Mouse (Mus musculus): Measurements from ENCODE around the gene Polr2i. TPM values are rescaled to one million over a fixed set of nuclear protein-coding genes. Genes with fewer than 3 reads are reported as not detected.

Polr2i gene
- polyA plus RNA-seq (2015; fragmentation: Illumina TruSeq; extraction: RNeasy Lipid Tissue Mini Kit (QIAGEN cat#74804); ENCODE audit: insufficient read depth, low read depth, low replicate concordance): 17.6 TPM

DNA sequence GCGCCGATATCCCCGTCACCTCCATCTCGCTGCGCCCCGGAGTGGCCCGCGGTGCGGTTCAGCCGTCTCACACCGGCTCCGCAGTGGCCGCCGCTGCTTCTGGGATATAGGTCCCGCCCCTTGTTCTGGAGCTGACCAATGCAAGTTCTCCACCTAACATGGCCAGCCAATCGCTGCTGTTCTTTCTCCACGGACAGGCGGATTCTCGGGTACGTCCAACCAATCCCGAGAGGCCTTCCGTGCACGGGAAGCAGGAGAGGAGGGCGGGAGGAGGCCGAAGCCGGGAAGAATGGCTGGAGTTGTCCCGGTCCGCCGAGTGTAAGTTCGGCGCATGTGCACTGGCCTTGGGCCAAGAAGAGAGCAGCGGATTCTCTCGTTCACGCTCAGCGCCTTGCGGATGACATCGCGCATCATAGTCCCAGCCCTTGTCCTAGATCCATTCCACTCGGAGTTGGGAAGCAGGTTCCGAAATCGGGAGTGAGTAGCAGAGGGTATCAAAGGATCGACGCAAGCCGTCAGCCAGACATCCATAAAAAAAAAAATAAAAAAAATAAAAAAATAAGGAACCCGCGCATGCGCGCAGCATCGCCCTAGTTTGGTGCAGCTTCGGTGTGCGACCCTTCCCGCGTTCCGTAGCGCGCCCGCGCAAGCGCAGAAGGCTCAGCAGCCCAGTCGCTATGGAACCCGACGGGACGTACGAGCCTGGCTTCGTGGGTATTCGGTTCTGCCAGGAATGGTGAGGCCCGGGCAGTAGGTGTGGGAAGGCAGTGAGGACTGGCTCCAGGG, at the start of gene Polr2i, which contains the start of gene Tbcb:
Polr2i (plus strand) TSS at position 280 of the 786 bp plus-strand sequence.
Tbcb (minus strand) TSS at position 604 of the 786 bp plus-strand sequence.

GRCm38 (mm10) chr7:30183879-30184289, 47.9 kb upstream of the Polr2i start, which contains the start of gene Cox7a1:
TSS of gene Cox7a1 (plus strand) at chr7:30184144.

GRCm38 (mm10) chr7:30198481-30198971, 33.2 kb upstream of the Polr2i start, which contains the start of gene Capns1:
TSS of gene Capns1 (minus strand) at chr7:30198811.

DNA sequence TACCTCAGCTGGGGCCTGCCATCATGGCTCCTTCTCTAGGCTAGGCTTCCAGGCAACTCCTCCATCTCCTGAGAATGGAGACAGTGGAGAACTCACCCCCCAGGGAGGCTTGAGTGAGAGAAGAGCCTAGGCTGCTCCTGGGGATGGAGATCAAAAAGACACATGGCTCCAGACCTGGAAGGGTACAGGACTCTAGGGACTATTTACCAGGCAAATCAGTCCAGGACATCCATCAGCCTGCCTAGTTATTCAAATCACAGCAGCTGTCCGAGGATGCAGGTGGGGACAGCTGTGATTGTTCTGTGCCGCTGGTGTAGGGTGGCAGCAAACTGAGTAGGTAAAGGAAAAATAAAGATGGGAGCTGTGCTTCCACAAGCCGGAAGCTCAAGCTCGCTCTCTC, 3.9 kb downstream of the Polr2i start, which contains the start of gene Ovol3:
Ovol3 (minus strand) TSS at position 101 of the 400 bp plus-strand sequence.

DNA sequence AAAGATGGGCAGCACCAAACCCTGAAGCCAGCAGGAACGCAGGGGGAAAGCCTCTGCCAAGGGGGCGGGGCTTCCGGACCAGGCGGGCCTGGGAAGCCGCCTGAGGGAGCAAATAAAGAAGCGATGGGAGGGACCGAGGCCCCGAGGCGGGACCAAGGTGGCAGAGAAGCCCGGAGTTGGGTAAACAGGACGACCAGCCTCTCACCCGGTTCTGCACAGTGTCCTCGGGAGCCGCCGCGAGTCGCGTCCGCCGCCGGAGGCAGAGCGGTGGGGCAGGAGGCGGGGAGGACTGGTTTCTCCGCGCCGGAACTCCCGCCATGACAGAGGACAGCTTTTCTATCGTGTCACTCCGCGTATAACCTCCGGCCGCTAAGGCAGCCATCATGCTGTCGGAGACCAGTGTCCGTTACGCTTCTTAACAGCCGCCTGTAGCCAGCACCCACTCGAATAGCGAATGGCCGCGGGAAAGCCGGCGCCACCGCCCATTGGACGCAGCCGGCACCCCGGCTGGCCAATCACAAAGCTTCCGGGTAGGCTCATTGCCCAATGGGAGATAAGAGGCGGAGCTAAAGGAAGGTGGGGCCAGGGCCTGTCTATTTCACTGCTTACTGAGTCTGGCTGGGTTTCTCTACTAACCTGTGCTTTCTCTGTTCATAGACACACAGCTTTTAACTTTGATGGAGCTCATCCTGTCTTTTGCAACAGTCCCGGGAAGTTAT, 48.4 kb downstream of the Polr2i start, which contains the start of the genes Thap8 and Wdr62:
Thap8 (plus strand) TSS at position 144 of the 719 bp plus-strand sequence.
Wdr62 (minus strand) TSS at position 469 of the 719 bp plus-strand sequence.

Other genes with a start within 250 kb of the Polr2i start
- gene Zfp568, start 248.0 kb upstream of the Polr2i start, polyA plus RNA-seq (2015; fragmentation: Illumina TruSeq; extraction: RNeasy Lipid Tissue Mini Kit (QIAGEN cat#74804); ENCODE audit: insufficient read depth, low read depth, low replicate concordance): 2.1 TPM
- gene Zfp14, start 180.6 kb upstream of the Polr2i start, polyA plus RNA-seq (2015; fragmentation: Illumina TruSeq; extraction: RNeasy Lipid Tissue Mini Kit (QIAGEN cat#74804); ENCODE audit: insufficient read depth, low read depth, low replicate concordance): 2.0 TPM
- gene Zfp82, start 159.0 kb upstream of the Polr2i start, polyA plus RNA-seq (2015; fragmentation: Illumina TruSeq; extraction: RNeasy Lipid Tissue Mini Kit (QIAGEN cat#74804); ENCODE audit: insufficient read depth, low read depth, low replicate concordance): 0.46 TPM
- gene Gm26920, start 141.5 kb upstream of the Polr2i start, polyA plus RNA-seq (2015; fragmentation: Illumina TruSeq; extraction: RNeasy Lipid Tissue Mini Kit (QIAGEN cat#74804); ENCODE audit: insufficient read depth, low read depth, low replicate concordance): not detected
- 1.6 TPM for gene Zfp566, start 141.4 kb upstream of the Polr2i start, polyA plus RNA-seq (2015; fragmentation: Illumina TruSeq; extraction: RNeasy Lipid Tissue Mini Kit (QIAGEN cat#74804); ENCODE audit: insufficient read depth, low read depth, low replicate concordance)
- gene Zfp260, start 137.2 kb upstream of the Polr2i start, polyA plus RNA-seq (2015; fragmentation: Illumina TruSeq; extraction: RNeasy Lipid Tissue Mini Kit (QIAGEN cat#74804); ENCODE audit: insufficient read depth, low read depth, low replicate concordance): 13.3 TPM
- 0.52 TPM for gene Zfp382, start 110.0 kb upstream of the Polr2i start, polyA plus RNA-seq (2015; fragmentation: Illumina TruSeq; extraction: RNeasy Lipid Tissue Mini Kit (QIAGEN cat#74804); ENCODE audit: insufficient read depth, low read depth, low replicate concordance)
- gene Zfp146, start 62.2 kb upstream of the Polr2i start, polyA plus RNA-seq (2015; fragmentation: Illumina TruSeq; extraction: RNeasy Lipid Tissue Mini Kit (QIAGEN cat#74804); ENCODE audit: insufficient read depth, low read depth, low replicate concordance): 8.6 TPM
- 5.2 TPM for gene Cox7a1, start 47.8 kb upstream of the Polr2i start, polyA plus RNA-seq (2015; fragmentation: Illumina TruSeq; extraction: RNeasy Lipid Tissue Mini Kit (QIAGEN cat#74804); ENCODE audit: insufficient read depth, low read depth, low replicate concordance)
- gene Capns1, start 33.1 kb upstream of the Polr2i start, polyA plus RNA-seq (2015; fragmentation: Illumina TruSeq; extraction: RNeasy Lipid Tissue Mini Kit (QIAGEN cat#74804); ENCODE audit: insufficient read depth, low read depth, low replicate concordance): 105 TPM
- gene Tbcb, start 324 bp downstream of the Polr2i start, polyA plus RNA-seq (2015; fragmentation: Illumina TruSeq; extraction: RNeasy Lipid Tissue Mini Kit (QIAGEN cat#74804); ENCODE audit: insufficient read depth, low read depth, low replicate concordance): 22.9 TPM
- gene Ovol3, start 3.8 kb downstream of the Polr2i start, polyA plus RNA-seq (2015; fragmentation: Illumina TruSeq; extraction: RNeasy Lipid Tissue Mini Kit (QIAGEN cat#74804); ENCODE audit: insufficient read depth, low read depth, low replicate concordance): not detected
- gene Thap8, start 48.1 kb downstream of the Polr2i start, polyA plus RNA-seq (2015; fragmentation: Illumina TruSeq; extraction: RNeasy Lipid Tissue Mini Kit (QIAGEN cat#74804); ENCODE audit: insufficient read depth, low read depth, low replicate concordance): not detected
- 1.3 TPM for gene Wdr62, start 48.5 kb downstream of the Polr2i start, polyA plus RNA-seq (2015; fragmentation: Illumina TruSeq; extraction: RNeasy Lipid Tissue Mini Kit (QIAGEN cat#74804); ENCODE audit: insufficient read depth, low read depth, low replicate concordance)
- gene Clip3, start 59.8 kb downstream of the Polr2i start, polyA plus RNA-seq (2015; fragmentation: Illumina TruSeq; extraction: RNeasy Lipid Tissue Mini Kit (QIAGEN cat#74804); ENCODE audit: insufficient read depth, low read depth, low replicate concordance): 6.7 TPM
- gene Alkbh6, start 76.8 kb downstream of the Polr2i start, polyA plus RNA-seq (2015; fragmentation: Illumina TruSeq; extraction: RNeasy Lipid Tissue Mini Kit (QIAGEN cat#74804); ENCODE audit: insufficient read depth, low read depth, low replicate concordance): 10.9 TPM
- 122 TPM for gene Syne4, start 82.9 kb downstream of the Polr2i start, polyA plus RNA-seq (2015; fragmentation: Illumina TruSeq; extraction: RNeasy Lipid Tissue Mini Kit (QIAGEN cat#74804); ENCODE audit: insufficient read depth, low read depth, low replicate concordance)
- gene E130208F15Rik, start 89.8 kb downstream of the Polr2i start, polyA plus RNA-seq (2015; fragmentation: Illumina TruSeq; extraction: RNeasy Lipid Tissue Mini Kit (QIAGEN cat#74804); ENCODE audit: insufficient read depth, low read depth, low replicate concordance): not detected
- 3.9 TPM for gene Sdhaf1, start 91.9 kb downstream of the Polr2i start, polyA plus RNA-seq (2015; fragmentation: Illumina TruSeq; extraction: RNeasy Lipid Tissue Mini Kit (QIAGEN cat#74804); ENCODE audit: insufficient read depth, low read depth, low replicate concordance)
- gene Lrfn3, start 130.8 kb downstream of the Polr2i start, polyA plus RNA-seq (2015; fragmentation: Illumina TruSeq; extraction: RNeasy Lipid Tissue Mini Kit (QIAGEN cat#74804); ENCODE audit: insufficient read depth, low read depth, low replicate concordance): 2.2 TPM
- gene Tyrobp, start 181.8 kb downstream of the Polr2i start, polyA plus RNA-seq (2015; fragmentation: Illumina TruSeq; extraction: RNeasy Lipid Tissue Mini Kit (QIAGEN cat#74804); ENCODE audit: insufficient read depth, low read depth, low replicate concordance): 19.8 TPM
- not detected for gene Hcst, start 187.9 kb downstream of the Polr2i start, polyA plus RNA-seq (2015; fragmentation: Illumina TruSeq; extraction: RNeasy Lipid Tissue Mini Kit (QIAGEN cat#74804); ENCODE audit: insufficient read depth, low read depth, low replicate concordance)
- gene Nfkbid, start 189.8 kb downstream of the Polr2i start, polyA plus RNA-seq (2015; fragmentation: Illumina TruSeq; extraction: RNeasy Lipid Tissue Mini Kit (QIAGEN cat#74804); ENCODE audit: insufficient read depth, low read depth, low replicate concordance): 0.81 TPM
- 34.1 TPM for gene Aplp1, start 213.6 kb downstream of the Polr2i start, polyA plus RNA-seq (2015; fragmentation: Illumina TruSeq; extraction: RNeasy Lipid Tissue Mini Kit (QIAGEN cat#74804); ENCODE audit: insufficient read depth, low read depth, low replicate concordance)
- gene Kirrel2, start 225.7 kb downstream of the Polr2i start, polyA plus RNA-seq (2015; fragmentation: Illumina TruSeq; extraction: RNeasy Lipid Tissue Mini Kit (QIAGEN cat#74804); ENCODE audit: insufficient read depth, low read depth, low replicate concordance): 2.1 TPM
- gene Nphs1, start 226.4 kb downstream of the Polr2i start, polyA plus RNA-seq (2015; fragmentation: Illumina TruSeq; extraction: RNeasy Lipid Tissue Mini Kit (QIAGEN cat#74804); ENCODE audit: insufficient read depth, low read depth, low replicate concordance): 42.1 TPM